Mouse (Mus musculus) olfactory bulb, adult 2 months (tissue): ENCODE data around the gene Fam222a. TPM values are rescaled to one million over a fixed set of nuclear protein-coding genes. Genes with fewer than 3 reads are reported as not detected.
A peak's percentile ranks its signal among the peaks of the same experiment; 100 is the strongest.

Experiments
- H3K27ac ChIP-seq: fragments of 200-500 bp; 2 replicates; pipeline ENCODE4 v1.5.1; 2012; ENCODE audit warnings: low read depth, low read length; ENCODE audit not compliant: insufficient read depth
- H3K4me1 ChIP-seq: fragments of 200-500 bp; 2 replicates; pipeline ENCODE4 v1.6.1; 2012; ENCODE audit warnings: low read length; ENCODE audit not compliant: control insufficient read depth, insufficient read depth
- H3K4me3 ChIP-seq: fragments of 200-500 bp; 2 replicates; pipeline ENCODE4 v1.5.1; 2012; ENCODE audit warnings: mild to moderate bottlenecking, low read depth, low read length, moderate library complexity; ENCODE audit not compliant: insufficient read depth
- CTCF ChIP-seq: fragments of 200-500 bp; IDR thresholded peaks from 2 replicates; pipeline ENCODE4 v1.5.1; 2012; ENCODE audit warnings: low read depth, mild to moderate bottlenecking, low read length, moderate library complexity; ENCODE audit not compliant: insufficient read depth
- POLR2A ChIP-seq: fragments of 200-500 bp; IDR thresholded peaks from 2 replicates; pipeline ENCODE4 v1.6.1; 2012; ENCODE audit warnings: mild to moderate bottlenecking, low read depth, low read length, moderate library complexity; ENCODE audit not compliant: insufficient read depth
- WGBS: fragments of 180-500 bp; shearing (Covaris S2); methylation state at CpG from one replicate; pipeline ENCODE4 v1.1.7; 2018; 5-methylcytosine and 5-hydroxymethylcytosine counted together
- polyA plus RNA-seq: library from polyadenylated mRNA; stranded (reverse); fragments of >200 nt; gene quantifications from 2 replicates; pipeline ENCODE4 v1.2.4, GENCODE M21; 2012; ENCODE audit warnings: low replicate concordance; ENCODE audit not compliant: missing spikeins, insufficient read depth, insufficient read length

Fam222a gene
- polyA plus RNA-seq, 1 experiment = not detected

GRCm38 (mm10) chr5:114575530-114575929 lies 7.7 kb downstream of the Fam222a start:
- 44% methylated on average over 7 of the region's 7 CpGs for WGBS
- Histone ChIP-seq H3K4me1 (peaks cover 91% of the 10 kb centered on the region), H3K4me3 (no peak overlapping the region), H3K27ac (peak overlapping the region; percentile 62)
- no peak for TF ChIP-seq CTCF
- no peak for TF ChIP-seq POLR2A

DNA sequence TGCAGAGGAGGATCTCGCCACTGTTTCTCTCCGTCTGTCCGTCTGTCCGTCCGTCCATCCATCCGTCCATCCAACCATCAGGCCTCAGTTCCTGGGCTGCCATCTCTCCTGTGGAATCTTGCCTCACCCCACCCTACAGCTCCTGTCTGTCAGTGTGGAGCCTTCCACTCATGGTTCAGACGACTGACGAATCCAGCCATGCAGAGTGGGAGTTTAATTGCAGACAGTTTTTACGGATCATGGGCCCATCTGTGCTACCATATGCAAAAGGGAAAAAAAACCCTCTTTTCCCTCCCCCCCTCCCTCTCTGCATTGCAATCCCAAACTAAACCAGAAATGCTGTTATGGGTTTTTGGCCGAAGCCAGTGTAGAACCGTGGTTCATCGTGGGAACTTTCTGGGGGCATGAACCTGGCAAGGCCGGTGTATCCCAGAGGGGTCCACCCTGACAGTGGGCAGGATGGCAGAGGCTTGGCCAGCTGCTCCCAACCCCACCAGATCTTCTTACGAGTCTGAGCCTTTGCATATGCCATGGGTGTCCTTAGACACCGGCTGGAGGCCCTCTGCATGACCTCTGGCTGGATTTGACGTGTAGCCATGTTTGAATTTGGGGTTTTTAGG lies 8.3 kb downstream of the Fam222a start:
- Histone ChIP-seq H3K4me3 (no peak overlapping the region), H3K27ac (peak overlapping the region; percentile 62), H3K4me1 (peaks cover 90% of the 10 kb centered on the region)
- 63% methylated on average over 16 of the region's 16 CpGs for WGBS
- no peak for TF ChIP-seq CTCF
- no peak for TF ChIP-seq POLR2A

DNA sequence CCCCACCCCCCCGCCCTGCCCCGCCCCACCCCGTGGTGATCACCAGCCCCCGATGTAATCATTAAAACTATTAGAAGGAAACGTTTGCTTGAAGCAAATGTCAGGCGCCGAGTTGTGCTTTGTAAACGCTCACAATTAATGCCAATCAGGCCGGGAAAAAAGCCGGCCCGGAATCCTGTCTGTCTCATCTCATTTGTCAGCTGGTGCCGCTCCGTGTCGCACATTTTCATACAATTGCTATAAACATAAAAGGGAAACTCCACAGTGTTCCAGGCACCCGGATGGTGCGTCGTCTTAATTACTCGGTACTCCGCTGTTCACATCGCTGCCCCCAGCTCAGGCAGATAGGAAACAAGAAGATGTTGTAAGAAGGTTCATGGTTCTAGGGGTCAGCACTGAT lies 10.5 kb downstream of the Fam222a start:
- Histone ChIP-seq H3K4me1 (peaks cover 87% of the 10 kb centered on the region), H3K27ac (no peak overlapping the region), H3K4me3 (no peak overlapping the region)
- WGBS = 54% methylated on average over 20 of the region's 20 CpGs
- TF ChIP-seq CTCF = no peak
- TF ChIP-seq POLR2A = no peak

GRCm38 (mm10) chr5:114579714-114580357 lies 12.0 kb downstream of the Fam222a start:
- no peak for TF ChIP-seq POLR2A
- no peak for TF ChIP-seq CTCF
- 0 out of 2 replicates have a peak overlapping the region, but pooled peaks have one; percentile 20 for H3K27ac ChIP-seq
- 64% methylated on average over 8 of the region's 8 CpGs for WGBS
- peaks cover 87% of the 10 kb centered on the region for H3K4me1 ChIP-seq
- no peak overlapping the region for H3K4me3 ChIP-seq

GRCm38 (mm10) chr5:114581486-114581885 lies 13.7 kb downstream of the Fam222a start:
- TF ChIP-seq CTCF (no peak), POLR2A (no peak)
- Histone ChIP-seq H3K27ac (no peak overlapping the region), H3K4me1 (peaks cover 87% of the 10 kb centered on the region), H3K4me3 (no peak overlapping the region)
- 20% methylated on average over 12 of the region's 12 CpGs for WGBS

- Histone ChIP-seq H3K4me3 (no peak overlapping the region), H3K27ac (no peak overlapping the region), H3K4me1 (peaks cover 77% of the 10 kb centered on the region)
- TF ChIP-seq CTCF (no peak), POLR2A (no peak)
- WGBS = 80% methylated on average over 3 of the region's 3 CpGs
Measured at GRCm38 (mm10) chr5:114583046-114583445, 15.2 kb downstream of the Fam222a start.

GRCm38 (mm10) chr5:114583490-114584175 lies 15.8 kb downstream of the Fam222a start:
- TF ChIP-seq POLR2A (no peak), CTCF (no peak)
- 74% methylated on average over 12 of the region's 12 CpGs for WGBS

DNA sequence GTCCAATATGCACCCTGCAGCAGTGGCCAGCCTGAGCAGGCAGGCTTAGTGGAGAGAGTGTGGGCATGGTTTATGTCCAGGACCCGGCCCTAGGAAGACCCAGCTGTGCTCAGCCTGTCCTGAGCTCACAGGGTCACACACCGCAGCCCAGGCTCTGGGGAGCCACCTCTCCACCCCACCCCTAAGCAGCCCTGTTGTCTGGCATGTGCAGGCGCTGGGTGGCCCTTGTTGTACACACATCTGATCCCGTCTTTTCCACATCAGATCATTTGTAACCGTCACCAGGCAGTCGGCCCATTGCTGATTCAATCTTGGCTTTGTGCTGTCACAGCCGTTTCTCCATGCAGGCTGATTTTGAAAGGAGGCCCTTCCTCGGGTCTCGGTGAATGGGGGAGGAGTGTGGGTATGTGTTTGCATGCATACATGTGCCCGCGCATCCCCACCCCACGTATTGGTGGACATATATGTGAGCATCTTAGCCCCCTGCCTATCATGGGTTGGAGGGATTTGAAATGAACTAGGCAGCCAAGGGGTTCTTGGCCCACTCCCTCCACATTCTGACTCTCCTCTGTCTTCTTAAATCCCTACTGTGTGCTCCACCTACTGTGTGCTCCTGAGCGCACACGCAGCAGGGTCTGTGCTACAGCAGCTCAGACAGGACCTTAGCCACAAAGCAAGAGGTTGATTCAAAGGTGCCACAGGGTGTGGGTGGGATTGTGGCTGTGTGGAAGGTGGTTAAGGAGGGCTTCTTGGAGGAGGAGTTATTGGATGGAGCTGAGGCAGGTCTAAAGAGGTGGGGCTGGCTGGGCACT lies 16.7 kb downstream of the Fam222a start:
- H3K4me3 ChIP-seq = no peak overlapping the region
- H3K27ac ChIP-seq = no peak overlapping the region
- peaks cover 78% of the 10 kb centered on the region for H3K4me1 ChIP-seq
- no peak for TF ChIP-seq CTCF
- no peak for TF ChIP-seq POLR2A
- WGBS = 68% methylated on average over 14 of the region's 14 CpGs

More at GRCm38 (mm10) chr5:114583490-114584175, 15.8 kb downstream of the Fam222a start:
- H3K4me3 ChIP-seq = no peak overlapping the region
- H3K4me1 ChIP-seq = peaks cover 78% of the 10 kb centered on the region
- H3K27ac ChIP-seq = no peak overlapping the region

DNA sequence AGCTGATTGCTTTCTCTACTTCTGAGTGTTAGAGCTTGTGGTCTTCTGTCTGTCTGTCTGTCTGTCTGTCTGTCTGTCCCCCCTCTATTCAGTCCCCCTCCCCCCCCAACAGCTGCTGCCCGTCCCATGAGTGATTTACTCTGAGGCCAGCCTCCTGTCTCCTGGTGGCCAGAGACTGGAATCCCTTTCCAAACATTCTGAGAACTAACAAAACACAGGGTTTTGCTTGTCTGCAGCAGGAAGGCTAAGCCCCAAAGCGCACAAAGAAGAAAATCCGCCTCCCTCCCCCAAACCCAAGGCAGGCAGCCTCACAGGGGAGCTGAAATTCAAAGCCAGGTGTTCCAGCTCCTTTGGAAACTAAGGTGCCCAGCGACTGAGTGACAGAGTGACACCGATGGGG lies 17.9 kb downstream of the Fam222a start:
- WGBS = 35% methylated on average over 5 of the region's 5 CpGs
- peaks cover 82% of the 10 kb centered on the region for H3K4me1 ChIP-seq
- TF ChIP-seq POLR2A (no peak), CTCF (no peak)
- H3K4me3 ChIP-seq = no peak overlapping the region
- no peak overlapping the region for H3K27ac ChIP-seq
